Mouse (Mus musculus): ENCODE data around the gene Smim4. TPM values are rescaled to one million over a fixed set of nuclear protein-coding genes. Genes with fewer than 3 reads are reported as not detected.

The Smim4 gene
- polyA plus RNA-seq, 1 experiment from 2014 or later: 58.7 TPM

- no peaks in the 10 kb centered on the region for H3K4me1 ChIP-seq (replicated peaks; ENCODE audit: control insufficient read depth, insufficient read depth, low read length)
- no peaks in the 10 kb centered on the region for H3K27me3 ChIP-seq (ENCODE audit: control insufficient read depth, insufficient read depth, low read length)
- H3K4me2 ChIP-seq (replicated peaks; ENCODE audit: low read depth, low read length): no peak overlapping the region
- H3K9ac ChIP-seq (ENCODE audit: low read depth, low read length): no peak overlapping the region
- 97% methylated on average over 3 of the region's 3 CpGs for WGBS
- DNase-seq (ENCODE audit: low spot score): no peak
- no peak overlapping the region for H3K27ac ChIP-seq (ENCODE audit: low read depth, low read length)
- peaks cover 19% of the 10 kb centered on the region for H3K36me3 ChIP-seq (ENCODE audit: control insufficient read depth, insufficient read depth, low read length)
- no peak for ATAC-seq (ENCODE audit: low FRiP score)
- no peak overlapping the region for H3K4me3 ChIP-seq (ENCODE audit: low read depth, low read length)
- no peaks in the 10 kb centered on the region for H3K9me3 ChIP-seq (ENCODE audit: control insufficient read depth, low read length)
These were observed 50.1 kb downstream of the Smim4 start for GRCm38 (mm10) chr14:31078597-31079208.

GRCm38 (mm10) chr14:31069086-31069733 lies 59.5 kb downstream of the Smim4 start:
- 96% methylated on average over 4 of the region's 4 CpGs for WGBS
- Histone ChIP-seq H3K9me3 (ENCODE audit: control insufficient read depth, low read length) (no peaks in the 10 kb centered on the region), H3K4me2 (replicated peaks; ENCODE audit: low read depth, low read length) (no peak overlapping the region), H3K4me1 (replicated peaks; ENCODE audit: control insufficient read depth, insufficient read depth, low read length) (no peaks in the 10 kb centered on the region), H3K9ac (ENCODE audit: low read depth, low read length) (no peak overlapping the region), H3K27me3 (ENCODE audit: control insufficient read depth, insufficient read depth, low read length) (no peaks in the 10 kb centered on the region), H3K36me3 (ENCODE audit: control insufficient read depth, insufficient read depth, low read length) (peaks cover 6% of the 10 kb centered on the region), H3K27ac (ENCODE audit: low read depth, low read length) (no peak overlapping the region), H3K4me3 (ENCODE audit: low read depth, low read length) (no peak overlapping the region)
- DNase-seq (ENCODE audit: low spot score) (no peak), ATAC-seq (ENCODE audit: low FRiP score) (no peak)

- Histone ChIP-seq H3K4me2 (replicated peaks; ENCODE audit: low read depth, low read length) (no peak overlapping the region), H3K9me3 (ENCODE audit: control insufficient read depth, low read length) (no peaks in the 10 kb centered on the region), H3K4me3 (ENCODE audit: low read depth, low read length) (no peak overlapping the region), H3K27ac (ENCODE audit: low read depth, low read length) (no peak overlapping the region), H3K9ac (ENCODE audit: low read depth, low read length) (no peak overlapping the region), H3K27me3 (ENCODE audit: control insufficient read depth, insufficient read depth, low read length) (no peaks in the 10 kb centered on the region), H3K36me3 (ENCODE audit: control insufficient read depth, insufficient read depth, low read length) (peaks cover 24% of the 10 kb centered on the region), H3K4me1 (replicated peaks; ENCODE audit: control insufficient read depth, insufficient read depth, low read length) (no peaks in the 10 kb centered on the region)
- ATAC-seq (ENCODE audit: low FRiP score) (no peak), DNase-seq (ENCODE audit: low spot score) (no peak)
- 82% methylated on average over 1 of the region's 1 CpGs for WGBS
These were observed 66.5 kb downstream of the Smim4 start for GRCm38 (mm10) chr14:31062277-31062676.

- 83% methylated on average over 1 of the region's 1 CpGs for WGBS
- no peak for ATAC-seq (ENCODE audit: low FRiP score)
- H3K4me3 ChIP-seq (ENCODE audit: low read depth, low read length): no peak overlapping the region
These were observed 82.9 kb downstream of the Smim4 start for GRCm38 (mm10) chr14:31045817-31046216.

GRCm38 (mm10) chr14:31045296-31045695 lies 83.5 kb downstream of the Smim4 start:
- Histone ChIP-seq H3K9me3 (ENCODE audit: control insufficient read depth, low read length) (no peaks in the 10 kb centered on the region), H3K4me1 (replicated peaks; ENCODE audit: control insufficient read depth, insufficient read depth, low read length) (no peaks in the 10 kb centered on the region), H3K27ac (ENCODE audit: low read depth, low read length) (no peak overlapping the region), H3K4me2 (replicated peaks; ENCODE audit: low read depth, low read length) (no peak overlapping the region), H3K9ac (ENCODE audit: low read depth, low read length) (no peak overlapping the region), H3K4me3 (ENCODE audit: low read depth, low read length) (no peak overlapping the region), H3K27me3 (ENCODE audit: control insufficient read depth, insufficient read depth, low read length) (no peaks in the 10 kb centered on the region), H3K36me3 (ENCODE audit: control insufficient read depth, insufficient read depth, low read length) (peaks cover 13% of the 10 kb centered on the region; the same call in 1 of the 2 replicates)
- 93% methylated on average over 5 of the region's 5 CpGs for WGBS
- ATAC-seq (ENCODE audit: low FRiP score) (no peak), DNase-seq (ENCODE audit: low spot score) (no peak)

More at GRCm38 (mm10) chr14:31045817-31046216, 82.9 kb downstream of the Smim4 start:
- no peaks in the 10 kb centered on the region for H3K27me3 ChIP-seq (ENCODE audit: control insufficient read depth, insufficient read depth, low read length)
- no peaks in the 10 kb centered on the region for H3K4me1 ChIP-seq (replicated peaks; ENCODE audit: control insufficient read depth, insufficient read depth, low read length)
- no peaks in the 10 kb centered on the region for H3K9me3 ChIP-seq (ENCODE audit: control insufficient read depth, low read length)
- H3K36me3 ChIP-seq (ENCODE audit: control insufficient read depth, insufficient read depth, low read length): peaks cover 15% of the 10 kb centered on the region; the same call in 1 of the 2 replicates
- H3K9ac ChIP-seq (ENCODE audit: low read depth, low read length): no peak overlapping the region
- no peak overlapping the region for H3K4me2 ChIP-seq (replicated peaks; ENCODE audit: low read depth, low read length)
- no peak overlapping the region for H3K27ac ChIP-seq (ENCODE audit: low read depth, low read length)
- DNase-seq (ENCODE audit: low spot score): no peak

Other genes with a start within 250 kb of the Smim4 start
- 0.94 and 1.2 TPM in 2 replicates for gene Mustn1, start 249.8 kb downstream of the Smim4 start, polyA plus RNA-seq (2014; fragmentation: Nextera tagmentation; extraction: Ambion mirVana)
- not detected in 2 replicates for gene Itih4, start 242.5 kb downstream of the Smim4 start, polyA plus RNA-seq (2014; fragmentation: Nextera tagmentation; extraction: Ambion mirVana)
- gene Itih3, start 205.2 kb downstream of the Smim4 start, polyA plus RNA-seq (2014; fragmentation: Nextera tagmentation; extraction: Ambion mirVana): 0.27 TPM in 1 of 2 replicates, not detected in the other
- gene Itih1, start 185.7 kb downstream of the Smim4 start, polyA plus RNA-seq (2014; fragmentation: Nextera tagmentation; extraction: Ambion mirVana): not detected in 2 replicates
- gene Nek4, start 177.6 kb downstream of the Smim4 start, polyA plus RNA-seq (2014; fragmentation: Nextera tagmentation; extraction: Ambion mirVana): 17.7 and 19.3 TPM in 2 replicates
- 65.2 and 74.2 TPM in 2 replicates for gene Glt8d1, start 127.6 kb downstream of the Smim4 start, polyA plus RNA-seq (2014; fragmentation: Nextera tagmentation; extraction: Ambion mirVana)
- 294 and 304 TPM in 2 replicates for gene Spcs1, start 127.3 kb downstream of the Smim4 start, polyA plus RNA-seq (2014; fragmentation: Nextera tagmentation; extraction: Ambion mirVana)
- 125 and 139 TPM in 2 replicates for gene Pbrm1, start 109.8 kb downstream of the Smim4 start, polyA plus RNA-seq (2014; fragmentation: Nextera tagmentation; extraction: Ambion mirVana)
- gene Gnl3, start 109.8 kb downstream of the Smim4 start, polyA plus RNA-seq (2014; fragmentation: Nextera tagmentation; extraction: Ambion mirVana): 82.6 and 85.6 TPM in 2 replicates
- 458 and 483 TPM in 2 replicates for gene Nt5dc2, start 2.1 kb upstream of the Smim4 start, polyA plus RNA-seq (2014; fragmentation: Nextera tagmentation; extraction: Ambion mirVana)
- 23.5 and 25.5 TPM in 2 replicates for gene Stab1, start 39.7 kb upstream of the Smim4 start, polyA plus RNA-seq (2014; fragmentation: Nextera tagmentation; extraction: Ambion mirVana)
- 8.9 and 17.2 TPM in 2 replicates for gene Tnnc1, start 79.4 kb upstream of the Smim4 start, polyA plus RNA-seq (2014; fragmentation: Nextera tagmentation; extraction: Ambion mirVana)
- gene Nisch, start 88.0 kb upstream of the Smim4 start, polyA plus RNA-seq (2014; fragmentation: Nextera tagmentation; extraction: Ambion mirVana): 251 and 305 TPM in 2 replicates
- 0.42 and 0.51 TPM in 2 replicates for gene Sema3g, start 88.9 kb upstream of the Smim4 start, polyA plus RNA-seq (2014; fragmentation: Nextera tagmentation; extraction: Ambion mirVana)
- gene Phf7, start 122.4 kb upstream of the Smim4 start, polyA plus RNA-seq (2014; fragmentation: Nextera tagmentation; extraction: Ambion mirVana): 13.9 and 14.0 TPM in 2 replicates
- gene Bap1, start 122.5 kb upstream of the Smim4 start, polyA plus RNA-seq (2014; fragmentation: Nextera tagmentation; extraction: Ambion mirVana): 78.7 and 93.1 TPM in 2 replicates
- 5.9 and 6.1 TPM in 2 replicates for gene Dnah1, start 194.9 kb upstream of the Smim4 start, polyA plus RNA-seq (2014; fragmentation: Nextera tagmentation; extraction: Ambion mirVana)
- gene Capn7, start 207.7 kb upstream of the Smim4 start, polyA plus RNA-seq (2014; fragmentation: Nextera tagmentation; extraction: Ambion mirVana): 45.2 and 46.3 TPM in 2 replicates

All from hindbrain, embryonic 11.5 days (tissue).